Mouse (Mus musculus): ENCODE results near the gene Galnt2.

Galnt2 gene

DNA sequence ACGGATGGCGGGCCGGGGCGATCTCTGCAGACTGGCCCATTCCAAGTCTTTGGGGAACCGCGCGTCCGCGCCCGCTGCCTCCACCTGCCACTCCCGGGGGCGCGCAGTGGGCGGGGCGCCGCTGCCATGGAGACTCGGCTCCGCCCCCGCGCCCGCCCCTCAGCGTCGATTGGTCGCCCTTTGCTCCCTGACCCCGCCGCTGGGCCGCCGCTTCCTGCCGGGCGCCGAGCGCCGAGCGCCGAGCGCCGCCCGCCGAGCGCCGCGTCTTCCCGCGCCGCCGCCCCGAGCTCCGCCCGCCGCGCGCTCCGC lies at the start of gene Galnt2:
TSS of gene Galnt2 (plus strand) at position 216 of the 309 bp plus-strand sequence.
- peak; percentile 89 for DNase-seq (ENCODE audit: low spot score)

DNA sequence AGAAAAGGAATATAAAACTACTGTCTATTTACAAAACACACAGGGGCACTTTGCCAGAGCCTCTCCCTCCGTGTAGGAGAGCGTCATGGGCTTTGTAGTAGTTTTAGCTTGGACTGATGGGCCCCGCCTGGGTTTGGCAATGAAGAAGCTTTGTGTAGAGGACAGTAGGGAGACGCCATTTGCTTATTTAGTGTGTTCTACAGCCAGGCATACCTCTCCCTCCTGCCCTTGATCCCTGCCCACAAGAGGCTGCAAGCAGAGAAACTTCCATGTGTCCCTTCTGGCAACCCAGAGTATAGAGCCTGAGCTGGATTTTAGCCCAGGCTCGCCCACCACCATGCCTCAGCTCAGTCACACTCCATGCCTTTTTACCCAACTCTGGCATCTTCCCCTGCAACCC lies 49.4 kb upstream of the Galnt2 start:
- no peak for DNase-seq (ENCODE audit: low spot score)

DNA sequence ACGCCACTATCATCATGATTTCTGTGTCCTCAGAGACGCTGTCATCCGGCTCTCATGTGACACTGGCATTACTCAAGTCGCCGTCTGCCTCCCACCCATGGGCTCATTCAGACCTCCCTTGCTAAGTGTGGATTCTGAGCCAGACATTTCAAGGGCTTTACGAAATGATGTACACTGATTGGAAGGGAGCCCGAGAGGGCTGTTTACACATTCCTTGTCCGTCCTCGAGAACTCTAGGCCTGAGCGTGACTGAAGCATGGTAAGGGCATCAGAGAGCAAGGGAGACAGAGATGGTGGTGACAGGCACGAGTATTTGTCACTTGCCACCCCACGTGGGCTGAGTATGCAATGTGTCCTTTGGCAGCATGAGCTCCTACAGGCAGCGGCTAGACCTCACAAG lies 49.0 kb upstream of the Galnt2 start:
- no peak for DNase-seq (ENCODE audit: low spot score)

DNA sequence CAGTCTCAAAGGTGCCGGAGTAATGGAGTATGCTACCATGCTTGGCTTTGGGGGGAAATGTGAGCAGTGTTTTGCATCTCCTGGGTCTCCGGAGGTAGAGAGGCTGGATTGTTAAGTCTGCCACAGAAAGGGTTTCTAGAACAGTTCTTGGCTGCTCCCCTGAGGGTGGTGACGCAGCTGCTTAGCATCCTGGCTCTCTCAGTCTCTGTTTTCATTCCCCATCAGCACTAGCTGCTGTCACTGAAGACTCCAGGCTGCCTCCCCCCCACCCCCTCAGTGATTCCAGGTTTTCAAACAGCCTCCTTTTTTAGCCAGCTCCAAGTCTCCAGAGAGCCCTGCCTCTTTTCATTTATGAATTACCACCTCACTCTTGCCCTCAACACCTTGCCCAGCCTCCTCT lies 47.1 kb upstream of the Galnt2 start:
- no peak for DNase-seq (ENCODE audit: low spot score)

DNA sequence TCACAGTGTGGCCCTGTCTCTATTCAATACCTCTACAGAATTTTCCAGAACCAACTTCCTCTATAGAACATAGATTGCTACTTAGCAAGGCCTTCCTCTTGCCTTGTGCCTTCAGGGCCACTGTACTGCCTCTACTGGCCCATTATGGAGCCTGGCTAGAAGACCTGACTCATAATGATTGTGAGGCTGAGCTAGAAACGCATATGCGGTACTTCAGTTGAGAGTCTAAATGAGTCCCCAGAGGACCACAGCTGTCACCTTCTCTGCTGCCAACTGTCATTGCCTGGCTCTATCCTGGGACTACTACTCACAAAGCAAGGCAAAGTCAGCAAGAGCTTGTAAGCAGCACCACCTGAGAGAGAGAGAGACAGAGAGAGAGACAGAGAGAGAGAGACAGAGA lies 46.7 kb upstream of the Galnt2 start:
- DNase-seq (ENCODE audit: low spot score) = no peak

DNA sequence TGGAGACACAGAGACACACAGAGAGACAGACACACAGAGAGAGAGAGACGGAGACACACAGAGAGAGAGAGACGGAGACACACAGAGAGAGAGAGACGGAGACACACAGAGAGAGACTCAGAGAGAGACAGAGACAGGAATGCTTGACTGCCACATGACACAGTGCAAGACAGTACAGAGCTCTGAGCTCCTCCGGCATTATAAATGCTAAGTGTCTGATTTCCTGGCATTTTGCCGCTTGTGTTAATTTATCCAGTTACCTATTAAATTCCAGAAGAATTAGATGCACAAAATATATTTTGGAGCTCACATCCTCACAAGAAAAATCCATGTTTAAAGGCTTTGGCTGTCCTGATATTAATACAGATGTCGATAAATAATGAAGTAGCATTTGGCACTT lies 46.1 kb upstream of the Galnt2 start:
- DNase-seq (ENCODE audit: low spot score) = no peak

DNA sequence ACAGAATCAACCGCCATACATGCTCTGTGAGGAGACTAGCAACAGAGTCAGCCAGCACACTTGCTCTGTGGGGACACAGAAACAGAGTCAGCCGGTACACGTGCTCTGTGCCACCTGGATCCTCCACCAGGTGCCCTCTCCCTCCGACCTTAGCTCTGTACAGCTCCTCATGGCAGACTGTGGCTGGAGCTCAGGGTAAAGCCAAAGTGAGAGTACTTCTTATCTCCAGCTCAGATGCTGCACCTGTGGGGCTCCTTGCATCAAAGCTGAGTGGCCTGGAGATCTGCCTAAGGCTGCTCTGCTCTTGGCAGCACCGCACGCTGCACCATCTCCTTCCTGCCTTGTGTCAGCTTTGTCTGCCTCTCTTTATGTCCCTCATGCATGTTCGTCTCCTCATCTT lies 40.8 kb upstream of the Galnt2 start:
- no peak for DNase-seq (ENCODE audit: low spot score)

DNA sequence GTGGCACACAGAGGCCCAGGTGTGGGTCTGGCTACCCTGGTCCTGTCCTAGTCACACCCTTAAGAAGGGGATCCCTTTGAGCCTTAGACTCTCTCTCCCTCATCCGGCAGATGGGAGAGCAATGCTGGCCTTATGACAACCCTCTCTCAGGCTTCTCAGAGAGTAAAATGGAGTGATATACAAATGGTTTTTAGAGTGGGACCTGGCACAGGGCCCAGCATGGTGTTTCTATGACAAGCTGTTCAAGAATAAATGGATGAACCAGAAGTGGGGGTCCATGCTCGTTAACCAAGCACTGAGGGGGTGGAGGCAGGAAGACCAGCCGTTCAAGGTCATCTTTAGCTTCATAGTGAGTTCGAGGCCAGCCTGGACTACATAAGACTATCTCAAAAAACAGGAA lies 38.9 kb upstream of the Galnt2 start:
- DNase-seq (ENCODE audit: low spot score) = no peak

DNA sequence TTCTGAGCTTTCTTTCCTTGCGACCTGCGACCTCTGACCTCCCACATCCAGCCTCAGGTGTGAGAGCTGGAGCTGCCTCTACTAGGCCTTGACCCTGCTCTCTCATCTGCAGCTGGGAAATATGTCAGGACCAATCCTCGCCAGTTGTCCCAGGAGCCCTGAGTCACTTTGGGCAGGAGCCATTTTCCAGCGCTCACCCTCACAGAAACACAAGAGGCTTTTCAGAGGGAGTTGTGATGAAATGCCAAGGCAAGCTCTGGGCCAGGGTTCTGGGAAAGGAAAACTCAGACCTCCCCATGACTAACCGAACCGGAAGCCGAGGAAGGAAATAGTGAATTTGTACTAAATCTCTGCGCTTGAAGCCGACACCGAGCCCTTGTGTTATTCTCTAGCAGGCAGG lies 38.2 kb upstream of the Galnt2 start:
- no peak for DNase-seq (ENCODE audit: low spot score)

DNA sequence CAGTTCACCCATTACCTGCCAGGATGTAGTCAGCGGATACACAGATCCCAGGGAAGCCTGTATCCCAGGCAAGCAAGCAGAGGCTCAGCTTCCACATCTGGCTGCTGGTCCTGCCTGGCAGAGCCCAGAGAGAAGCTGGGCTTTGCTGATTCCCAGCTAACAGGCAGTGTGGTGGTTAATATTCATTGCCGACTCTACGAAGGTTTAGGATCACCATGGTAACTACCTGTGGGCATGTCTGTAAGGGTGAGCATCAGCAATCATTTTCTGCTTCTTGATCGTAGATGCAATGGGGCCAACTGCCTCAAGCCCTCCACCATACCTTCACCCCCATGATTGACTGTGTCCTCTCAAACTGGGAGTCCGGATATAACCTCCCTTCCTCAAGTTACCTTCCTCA lies 37.2 kb upstream of the Galnt2 start:
- no peak for DNase-seq (ENCODE audit: low spot score)

DNA sequence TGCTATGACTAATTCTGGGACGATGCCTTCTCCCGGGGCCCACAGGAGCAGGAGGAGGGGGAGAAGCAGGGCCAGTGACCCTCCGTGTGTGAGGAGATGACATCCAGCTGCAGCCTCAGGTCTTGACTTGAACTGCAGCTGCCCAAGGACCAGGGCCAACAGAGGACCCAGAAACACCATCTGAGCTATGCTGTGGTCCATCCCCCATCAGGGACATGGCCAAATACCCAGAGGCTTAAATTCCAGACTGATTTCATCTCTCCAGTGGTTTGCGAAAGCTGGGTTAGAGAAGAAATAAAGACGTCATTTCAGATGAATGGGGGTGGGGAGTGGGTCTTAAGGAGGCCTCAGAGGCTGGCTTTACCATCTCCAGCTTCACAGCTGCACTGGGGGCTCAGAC lies 35.0 kb upstream of the Galnt2 start:
- no peak for DNase-seq (ENCODE audit: low spot score)

DNA sequence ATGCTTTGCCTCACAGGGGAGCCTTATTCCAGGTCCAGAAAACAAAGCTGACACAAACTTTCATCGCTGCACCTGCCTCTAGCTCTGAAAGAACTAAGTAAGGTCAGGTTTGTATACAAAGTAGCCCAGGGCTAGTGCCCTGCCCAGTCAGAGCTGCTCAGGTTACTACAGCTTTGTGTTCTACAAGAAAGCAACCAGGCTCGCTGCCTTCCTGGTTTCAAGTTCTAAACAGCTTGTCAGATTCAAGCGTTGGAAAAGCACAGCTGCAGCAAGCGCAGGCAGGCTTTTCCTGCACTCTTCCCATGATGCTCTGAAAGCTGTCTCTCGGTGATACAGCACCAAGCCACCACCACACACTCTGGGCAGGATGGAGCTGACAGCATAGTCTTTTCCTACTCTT lies 34.4 kb upstream of the Galnt2 start:
- DNase-seq (ENCODE audit: low spot score) = peak; percentile 20

DNA sequence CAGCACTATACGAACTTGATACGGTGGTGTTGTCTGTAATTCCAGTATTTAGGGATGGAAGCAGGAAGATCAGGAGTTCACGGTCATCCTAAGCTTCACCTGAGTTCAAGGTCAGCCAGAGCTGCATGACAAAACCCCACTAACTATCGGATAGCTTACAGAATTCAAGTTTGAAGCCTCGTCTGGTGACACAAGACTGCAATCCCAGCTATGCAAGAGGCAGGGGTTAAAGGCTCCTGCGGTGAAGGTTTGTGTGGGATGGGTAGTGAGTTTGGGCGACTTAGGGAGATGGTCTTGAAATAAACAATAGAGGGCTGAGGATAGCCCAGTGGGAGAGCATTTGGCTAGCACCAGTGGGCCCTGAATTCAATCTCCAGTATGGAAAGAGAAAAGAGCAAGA lies 33.0 kb upstream of the Galnt2 start:
- no peak for DNase-seq (ENCODE audit: low spot score)

DNA sequence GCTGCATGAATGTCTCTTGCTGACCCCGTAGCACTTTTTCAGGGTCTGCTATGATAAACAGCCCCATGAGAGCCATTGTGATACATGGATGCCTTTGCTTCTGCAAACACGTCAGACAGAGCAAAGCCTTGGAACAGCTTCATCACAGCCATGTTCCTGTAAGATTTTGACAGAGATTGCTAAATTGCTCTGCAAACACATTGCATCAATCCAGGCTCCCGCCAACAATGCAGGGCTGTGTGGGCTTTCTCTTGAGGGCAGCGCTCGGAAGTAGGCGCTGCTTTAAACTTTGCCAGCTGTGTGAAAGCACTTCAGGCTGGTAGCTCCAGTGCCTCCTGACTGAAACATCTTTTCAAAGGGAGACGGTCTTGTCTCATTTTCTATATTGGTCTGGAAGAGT lies 30.8 kb upstream of the Galnt2 start:
- peak; percentile 7 for DNase-seq (ENCODE audit: low spot score)

DNA sequence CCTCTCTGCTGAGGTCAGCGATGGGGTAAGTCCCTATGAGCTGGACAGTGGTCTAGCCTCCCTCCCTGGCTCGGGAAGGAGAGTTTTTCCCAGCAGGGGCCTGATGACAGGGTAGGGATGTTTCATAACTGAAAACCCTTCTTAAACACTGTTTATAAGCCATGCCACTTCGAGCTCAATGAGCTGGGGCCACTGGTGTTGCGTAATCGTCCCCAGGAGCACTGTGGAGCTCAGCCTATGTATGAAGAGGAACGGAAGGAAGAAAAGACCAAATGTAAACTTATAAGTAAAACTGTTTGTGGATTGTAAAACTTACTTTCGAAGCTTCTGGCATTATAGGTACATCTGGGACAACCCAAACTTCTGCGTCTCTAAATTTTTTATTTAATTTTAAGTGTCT lies 29.5 kb upstream of the Galnt2 start:
- no peak for DNase-seq (ENCODE audit: low spot score)

DNA sequence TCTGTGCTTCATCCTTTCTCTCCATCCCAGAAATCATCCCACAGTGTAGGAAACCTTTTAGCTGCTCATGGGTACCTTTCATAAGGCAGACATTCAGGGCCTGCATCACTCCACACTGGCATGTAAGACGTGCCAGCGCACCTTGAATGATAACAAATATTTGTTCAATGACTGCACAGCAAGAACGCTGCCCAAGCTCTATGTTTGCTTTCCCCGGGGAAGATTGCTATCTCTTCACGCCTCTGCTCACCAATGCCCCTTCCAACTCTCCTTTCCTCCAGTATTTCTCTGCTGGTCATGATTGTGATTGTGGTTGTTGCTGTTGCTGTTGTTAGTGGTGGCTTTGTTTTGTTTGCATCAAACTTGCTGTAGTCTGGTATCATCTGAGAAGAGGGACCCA lies 28.3 kb upstream of the Galnt2 start:
- no peak for DNase-seq (ENCODE audit: low spot score)

DNA sequence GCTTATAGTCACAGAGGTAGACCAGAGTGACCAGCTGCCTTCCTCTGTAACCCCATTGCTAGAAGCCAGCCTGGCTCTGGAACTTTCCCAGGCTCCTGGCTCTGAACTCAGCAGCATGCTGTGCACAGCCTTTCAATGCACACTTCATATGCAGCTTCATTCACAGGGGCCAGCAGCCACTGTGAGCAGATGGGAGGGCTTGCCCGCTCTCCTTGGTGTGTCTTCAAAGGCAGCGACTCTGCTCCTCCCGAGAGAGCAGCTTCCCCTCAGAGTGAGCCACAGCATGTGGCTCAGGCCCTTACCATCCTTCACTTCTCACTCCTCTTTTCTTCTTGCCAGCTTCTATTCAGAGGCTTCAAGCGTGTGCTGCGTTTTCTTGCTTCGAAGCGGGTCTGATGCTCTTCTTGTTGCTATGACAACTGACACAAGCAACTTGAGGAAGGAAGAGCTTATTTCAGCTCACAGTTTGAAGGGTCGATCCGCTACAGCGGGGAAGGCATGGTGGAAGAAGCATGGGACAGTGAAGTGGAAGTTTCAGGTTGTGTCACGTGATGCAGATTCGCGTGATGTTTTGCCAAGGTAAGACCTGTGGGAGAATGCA lies 27.1 kb upstream of the Galnt2 start:
- DNase-seq (ENCODE audit: low spot score) = no peak

DNA sequence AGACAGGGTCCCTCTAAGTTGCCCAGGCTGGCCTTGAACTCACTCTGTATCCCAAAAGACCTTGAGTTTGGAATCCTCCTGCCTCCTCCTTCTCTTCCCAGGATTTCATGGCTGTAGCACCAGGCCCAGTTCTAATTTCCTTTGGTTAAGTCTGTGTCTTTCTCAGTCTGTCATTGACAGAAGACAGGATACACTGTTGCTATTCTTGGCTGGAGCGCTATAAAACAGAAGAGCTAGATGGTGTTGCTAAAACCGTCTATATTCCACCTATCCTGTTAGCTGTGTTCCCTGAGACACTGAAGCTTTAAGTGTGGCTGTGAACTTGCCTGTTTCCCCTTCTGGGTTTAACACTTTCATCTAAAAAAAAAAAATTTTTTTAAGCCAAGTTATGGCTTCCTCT lies 19.0 kb upstream of the Galnt2 start:
- no peak for DNase-seq (ENCODE audit: low spot score)

DNA sequence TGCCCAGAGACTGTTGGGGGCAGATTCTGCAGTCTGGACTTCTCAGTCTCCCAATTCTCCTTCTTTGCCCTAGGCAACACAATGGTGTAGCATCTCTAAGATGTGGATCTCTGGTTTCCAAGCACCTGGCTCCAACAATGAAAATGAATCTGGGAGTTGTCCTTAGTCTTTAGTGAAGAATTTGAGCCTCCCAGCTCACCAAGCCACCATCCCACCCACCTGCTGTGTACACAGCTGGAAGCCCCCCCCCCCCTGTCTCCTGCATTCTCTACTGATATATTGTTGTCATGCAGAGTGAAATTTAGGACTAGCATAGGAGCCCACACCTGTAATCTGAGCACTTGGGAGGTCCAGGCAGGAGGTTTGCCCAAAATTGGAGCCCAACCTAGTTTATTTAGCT lies 14.2 kb upstream of the Galnt2 start:
- DNase-seq (ENCODE audit: low spot score) = no peak

DNA sequence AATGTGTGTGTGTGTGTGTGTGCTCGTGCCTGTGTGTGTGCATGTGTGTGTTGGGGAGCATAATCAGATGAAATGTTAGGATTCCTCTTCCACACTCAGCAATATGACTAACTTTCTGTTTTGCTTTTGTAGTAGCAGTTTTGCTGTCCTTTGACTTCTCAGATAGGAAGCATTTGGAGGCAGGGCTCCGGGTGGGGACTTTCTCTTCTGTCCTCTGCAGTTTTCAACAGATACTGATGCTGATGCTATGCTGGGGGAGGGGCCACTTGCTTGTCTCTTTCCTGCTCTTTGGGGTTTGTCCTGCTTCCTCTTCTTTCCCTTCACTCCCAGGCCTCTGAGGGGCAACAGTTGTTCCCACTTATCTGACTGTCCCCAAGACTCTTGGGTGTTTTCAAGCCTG lies 1.3 kb upstream of the Galnt2 start:
- no peak for DNase-seq (ENCODE audit: low spot score)

DNA sequence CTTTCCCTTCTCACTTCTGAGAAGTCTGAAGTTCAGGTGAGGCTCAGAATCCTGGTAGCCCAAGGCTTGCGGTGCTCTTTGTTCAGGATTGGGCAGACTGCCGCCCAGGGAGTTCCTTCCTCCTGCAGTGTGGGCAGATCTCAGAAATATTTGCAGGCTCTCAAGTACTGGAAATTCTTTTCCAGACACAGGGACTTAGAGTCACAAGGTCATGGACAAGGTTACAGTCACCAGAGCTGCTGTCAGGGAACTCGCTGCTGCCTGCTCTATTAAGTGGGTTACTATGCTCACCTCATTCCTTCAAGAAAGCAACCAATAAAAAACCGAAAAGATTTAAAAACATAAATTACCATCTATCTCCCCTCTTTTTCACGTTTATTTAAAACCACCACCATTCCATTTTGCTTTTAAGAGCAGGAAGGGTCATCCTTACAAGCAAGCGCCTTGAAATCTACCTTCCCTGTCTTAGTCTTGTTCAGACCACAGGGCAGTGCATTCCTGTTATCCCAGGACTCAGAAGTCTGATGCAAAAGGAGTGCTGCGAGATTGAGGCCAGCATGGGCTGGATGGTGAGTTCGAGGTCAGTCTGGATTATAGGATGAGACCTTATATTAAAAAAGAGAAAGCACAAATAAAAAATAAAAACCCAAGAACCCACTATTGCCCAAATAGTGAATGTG lies 555 bp upstream of the Galnt2 start:
- no peak for DNase-seq (ENCODE audit: low spot score)

DNA sequence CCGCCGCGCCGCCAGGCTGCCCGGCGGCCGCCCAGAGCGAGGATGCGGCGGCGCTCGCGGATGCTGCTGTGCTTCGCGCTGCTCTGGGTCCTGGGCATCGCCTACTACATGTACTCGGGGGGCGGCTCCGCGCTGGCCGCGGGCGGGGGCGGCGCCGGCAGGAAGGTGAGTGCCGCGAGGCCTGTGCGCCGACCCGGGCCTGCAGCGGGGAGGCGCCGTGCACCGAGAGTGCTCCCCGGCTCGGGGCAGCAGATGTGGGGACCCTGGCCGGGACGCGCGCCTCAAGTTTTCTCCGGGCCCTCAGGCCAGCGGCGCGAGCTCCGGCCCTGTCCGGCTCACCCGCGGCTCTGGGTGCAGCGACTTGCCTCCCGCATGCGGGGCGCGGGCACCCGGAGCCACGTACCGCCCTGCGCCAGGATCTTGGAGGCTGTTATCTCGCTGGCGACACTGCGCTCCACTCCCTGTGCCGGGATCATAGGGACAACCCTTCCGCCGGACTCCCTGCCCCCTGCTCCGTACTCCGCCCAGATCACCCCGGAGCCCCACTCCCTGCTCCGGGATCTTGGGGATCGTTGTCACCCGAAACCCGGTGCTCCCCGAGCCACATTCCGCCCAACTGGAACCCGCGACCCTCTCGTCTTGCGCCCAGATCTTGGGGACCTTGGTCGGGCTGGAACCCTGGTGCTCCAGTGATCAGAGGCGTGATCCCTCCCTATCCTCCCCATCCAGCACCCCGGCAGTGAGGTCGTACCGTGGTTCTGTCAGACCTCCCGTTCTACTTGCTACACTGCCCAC lies 491 bp downstream of the Galnt2 start:
- DNase-seq (ENCODE audit: low spot score) = peak; percentile 52

DNA sequence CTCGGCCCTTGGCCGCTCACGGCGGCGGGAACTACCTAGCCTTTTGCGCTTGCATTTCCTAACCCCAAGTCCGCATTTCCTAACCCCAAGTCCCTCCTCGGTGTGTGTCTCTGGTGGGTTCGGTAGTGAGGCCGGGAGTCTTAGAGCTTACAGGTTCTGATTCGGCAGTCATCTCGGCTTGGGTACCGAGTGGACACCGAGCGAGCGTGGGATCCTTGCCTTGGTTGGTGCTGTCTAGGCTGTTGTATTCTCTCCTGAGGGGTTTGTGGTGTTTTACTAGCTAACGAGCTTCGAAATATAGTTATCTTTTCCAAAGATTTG lies 1.0 kb downstream of the Galnt2 start:
- DNase-seq (ENCODE audit: low spot score) = no peak

DNA sequence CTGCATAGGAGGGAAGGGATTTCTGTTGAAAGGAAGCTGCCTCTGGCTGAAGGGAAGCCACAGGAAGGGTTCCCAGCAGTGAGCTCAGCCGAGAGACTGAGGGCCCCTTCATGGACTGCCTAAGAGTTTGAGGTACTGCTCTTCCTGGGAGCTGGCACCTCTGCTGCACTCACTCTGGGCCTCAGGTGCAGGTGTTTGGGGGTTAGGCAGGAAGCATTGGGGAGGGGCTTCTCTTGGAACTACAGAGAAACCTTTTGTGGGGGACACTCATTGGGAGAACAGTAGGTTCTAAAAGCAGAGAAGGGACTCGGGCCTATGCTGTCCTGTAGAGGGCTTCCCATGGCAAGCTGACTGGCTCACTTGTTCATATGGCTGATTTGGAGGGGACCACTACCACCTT lies 3.3 kb downstream of the Galnt2 start:
- DNase-seq (ENCODE audit: low spot score) = no peak
